Mouse (Mus musculus) limb, embryonic 14.5 days (tissue): ENCODE data around the gene Ssc5d. TPM values are rescaled to one million over a fixed set of nuclear protein-coding genes. Genes with fewer than 3 reads are reported as not detected.

ENCODE experiments used
- ATAC-seq: fragments of 200-750 bp; cut with Nextera tagmentation; 2 replicates; pipeline ENCODE4 v1.8.0; 2017; ENCODE audit warnings: low read depth, moderate number of reproducible peaks, moderate TSS enrichment; ENCODE audit not compliant: low FRiP score
- DNase-seq: peaks from one replicate; pipeline ENCODE4 v3.0.0-alpha.2; 2015; ENCODE audit warnings: low spot score
- H3K27ac ChIP-seq: fragments of 300-500 bp; sonication (generic); replicated peaks from 2 replicates; pipeline ENCODE4 v1.5.1; 2014; ENCODE audit warnings: low read depth, mild to moderate bottlenecking, low read length, moderate library complexity, mixed read lengths
- H3K27me3 ChIP-seq: fragments of 300-500 bp; sonication (generic); 2 replicates; pipeline ENCODE4 v1.6.1; 2014; ENCODE audit warnings: low read length, mixed read lengths; ENCODE audit not compliant: control insufficient read depth, insufficient read depth
- H3K36me3 ChIP-seq: fragments of 300-500 bp; sonication (generic); 2 replicates; pipeline ENCODE4 v1.6.1; 2014; ENCODE audit warnings: mild to moderate bottlenecking, low read length, moderate library complexity, mixed read lengths; ENCODE audit not compliant: control insufficient read depth, insufficient read depth
- H3K4me1 ChIP-seq: fragments of 300-500 bp; sonication (generic); 2 replicates; pipeline ENCODE4 v1.6.1; 2014; ENCODE audit warnings: antibody characterized with exemption, low read length, mixed read lengths; ENCODE audit not compliant: control insufficient read depth, insufficient read depth
- H3K4me2 ChIP-seq: fragments of 300-500 bp; sonication (generic); replicated peaks from 2 replicates; pipeline ENCODE4 v1.6.1; 2014; ENCODE audit warnings: low read depth, mild to moderate bottlenecking, low read length, moderate library complexity; ENCODE audit not compliant: severe bottlenecking
- H3K4me3 ChIP-seq: fragments of 300-500 bp; sonication (generic); replicated peaks from 2 replicates; pipeline ENCODE4 v1.5.1; 2014; ENCODE audit warnings: low read length
- H3K9ac ChIP-seq: fragments of 300-500 bp; sonication (generic); 2 replicates; pipeline ENCODE4 v1.6.1; 2014; ENCODE audit warnings: mild to moderate bottlenecking, low read depth, low read length, moderate library complexity; ENCODE audit not compliant: severe bottlenecking
- H3K9me3 ChIP-seq: fragments of 300-500 bp; sonication (generic); 2 replicates; pipeline ENCODE4 v1.6.1; 2016; ENCODE audit warnings: low read length; ENCODE audit not compliant: control insufficient read depth
- POLR2A ChIP-seq: fragments of 200-500 bp; IDR thresholded peaks from 2 replicates; pipeline ENCODE4 v1.8.0; 2012; ENCODE audit warnings: inconsistent platforms, mild to moderate bottlenecking, moderate library complexity, borderline replicate concordance; ENCODE audit not compliant: insufficient read depth, insufficient read length; ENCODE audit errors: extremely low read depth
- WGBS: fragments of 180-500 bp; shearing (Covaris S2); extraction: QIAGEN DNeasy Blood & Tissue Kit; methylation state at CpG from one replicate; pipeline ENCODE4 v1.1.7; 2014; 5-methylcytosine and 5-hydroxymethylcytosine counted together
- polyA plus RNA-seq, 2 experiments: library from polyadenylated mRNA; depleted of rRNA in 1 of 2; stranded (reverse) in 1 of 2; unstranded in 1 of 2; fragments of >200 nt; fragmentation: Nextera tagmentation in 1 of 2; extraction: Ambion mirVana in 1 of 2; gene quantifications; 2 replicates each; pipeline versions ENCODE4 v1.2.1 to v1.2.3; 2012 to 2014

Ssc5d gene
- polyA plus RNA-seq, 2 experiments: 13.6 to 38.1 TPM

- no peak overlapping the region for H3K27ac ChIP-seq
- H3K4me2 ChIP-seq: no peak overlapping the region
- ATAC-seq: no peak
- no peaks in the 10 kb centered on the region for H3K9me3 ChIP-seq
- no peak for DNase-seq
- TF ChIP-seq POLR2A: no peak
- H3K27me3 ChIP-seq: no peaks in the 10 kb centered on the region
- H3K4me3 ChIP-seq: no peak overlapping the region
- WGBS: 54% methylated on average over 4 of the region's 4 CpGs
- H3K4me1 ChIP-seq: no peaks in the 10 kb centered on the region
- H3K9ac ChIP-seq: no peak overlapping the region
- no peaks in the 10 kb centered on the region for H3K36me3 ChIP-seq
Measured at GRCm38 (mm10) chr7:4975455-4975854, 49.9 kb downstream of the Ssc5d start.

- no peaks in the 10 kb centered on the region for H3K27me3 ChIP-seq
- WGBS: 91% methylated on average over 7 of the region's 7 CpGs
- H3K36me3 ChIP-seq: no peaks in the 10 kb centered on the region
- H3K4me3 ChIP-seq: no peak overlapping the region
- no peak for TF ChIP-seq POLR2A
- ATAC-seq: no peak
- H3K9me3 ChIP-seq: no peaks in the 10 kb centered on the region
- DNase-seq: no peak
- no peak overlapping the region for H3K9ac ChIP-seq
- H3K27ac ChIP-seq: no peak overlapping the region
- no peak overlapping the region for H3K4me2 ChIP-seq
- H3K4me1 ChIP-seq: no peaks in the 10 kb centered on the region
Measured at GRCm38 (mm10) chr7:4976832-4977231, 51.2 kb downstream of the Ssc5d start.

- Histone ChIP-seq H3K4me2 (no peak overlapping the region), H3K9me3 (0 out of 2 replicates have a peak, but pooled peaks cover 3% of the 10 kb centered on the region), H3K27ac (no peak overlapping the region), H3K9ac (no peak overlapping the region), H3K27me3 (peaks cover under 1% of the 10 kb centered on the region; the same call in 1 of the 2 replicates), H3K36me3 (peaks cover 17% of the 10 kb centered on the region), H3K4me1 (no peaks in the 10 kb centered on the region), H3K4me3 (no peak overlapping the region)
- TF ChIP-seq POLR2A: no peak
- WGBS: 68% methylated on average over 2 of the region's 2 CpGs
- DNase-seq (no peak), ATAC-seq (no peak)
Measured at GRCm38 (mm10) chr7:4988250-4988649, 62.7 kb downstream of the Ssc5d start.

GRCm38 (mm10) chr7:4993347-4993998 is 67.9 kb downstream of the Ssc5d start:
- Histone ChIP-seq H3K4me3 (peak overlapping the region; percentile 7; the same call in 1 of the 2 replicates), H3K4me1 (peaks cover 17% of the 10 kb centered on the region), H3K4me2 (no peak overlapping the region; the same call in 1 of the 2 replicates), H3K27ac (no peak overlapping the region), H3K9ac (no peak overlapping the region), H3K27me3 (peaks cover 16% of the 10 kb centered on the region), H3K9me3 (0 out of 2 replicates have a peak, but pooled peaks cover 3% of the 10 kb centered on the region), H3K36me3 (peaks cover 24% of the 10 kb centered on the region)
- WGBS: 45% methylated on average over 36 of the region's 55 CpGs
- no peak for TF ChIP-seq POLR2A
- ATAC-seq: no peak
- no peak for DNase-seq

- H3K9ac ChIP-seq: no peak overlapping the region; the same call in 1 of the 2 replicates
- peaks cover 17% of the 10 kb centered on the region for H3K4me1 ChIP-seq
- H3K27me3 ChIP-seq: peaks cover 16% of the 10 kb centered on the region
- DNase-seq (no peak), ATAC-seq (no peak)
- no peak overlapping the region for H3K27ac ChIP-seq
- peak overlapping the region; percentile 81 for H3K4me2 ChIP-seq
- H3K4me3 ChIP-seq: peak overlapping the region; percentile 7; the same call in 1 of the 2 replicates
- WGBS: 52% methylated on average over 56 of the region's 59 CpGs
- 0 out of 2 replicates have a peak, but pooled peaks cover 3% of the 10 kb centered on the region for H3K9me3 ChIP-seq
- peaks cover 24% of the 10 kb centered on the region for H3K36me3 ChIP-seq
- TF ChIP-seq POLR2A: no peak
Measured at GRCm38 (mm10) chr7:4993999-4994788, 68.6 kb downstream of the Ssc5d start.

Other genes starting within 250 kb of the Ssc5d start
Only the 30 nearest of the 33 such genes appear.
- gene Tmem150b, start 200.5 kb upstream of the Ssc5d start, polyA plus RNA-seq (2012; rRNA removed): 0.17 and 0.24 TPM in 2 replicates
- gene Tmem150b, start 200.5 kb upstream of the Ssc5d start, polyA plus RNA-seq (2014; fragmentation: Nextera tagmentation; extraction: Ambion mirVana): 0.17 and 0.46 TPM in 2 replicates
- gene Kmt5c, start 185.7 kb upstream of the Ssc5d start, polyA plus RNA-seq (2012; rRNA removed): 161 and 223 TPM in 2 replicates
- 44.4 and 51.2 TPM in 2 replicates for gene Kmt5c, start 185.7 kb upstream of the Ssc5d start, polyA plus RNA-seq (2014; fragmentation: Nextera tagmentation; extraction: Ambion mirVana)
- 91.7 and 127 TPM in 2 replicates for gene Cox6b2, start 172.7 kb upstream of the Ssc5d start, polyA plus RNA-seq (2012; rRNA removed)
- gene Cox6b2, start 172.7 kb upstream of the Ssc5d start, polyA plus RNA-seq (2014; fragmentation: Nextera tagmentation; extraction: Ambion mirVana): 44.7 and 48.9 TPM in 2 replicates
- gene Fam71e2, start 154.5 kb upstream of the Ssc5d start, polyA plus RNA-seq (2012; rRNA removed): 0.03 TPM in 1 of 2 replicates, not detected in the other
- gene Fam71e2, start 154.5 kb upstream of the Ssc5d start, polyA plus RNA-seq (2014; fragmentation: Nextera tagmentation; extraction: Ambion mirVana): not detected in 2 replicates
- 0.33 and 0.63 TPM in 2 replicates for gene Il11, start 142.9 kb upstream of the Ssc5d start, polyA plus RNA-seq (2012; rRNA removed)
- gene Il11, start 142.9 kb upstream of the Ssc5d start, polyA plus RNA-seq (2014; fragmentation: Nextera tagmentation; extraction: Ambion mirVana): 0.22 TPM in 1 of 2 replicates, not detected in the other
- not detected in 2 replicates for gene Tmem190, start 142.8 kb upstream of the Ssc5d start, polyA plus RNA-seq (2012; rRNA removed)
- not detected in 2 replicates for gene Tmem190, start 142.8 kb upstream of the Ssc5d start, polyA plus RNA-seq (2014; fragmentation: Nextera tagmentation; extraction: Ambion mirVana)
- 10.1 and 15.2 TPM in 2 replicates for gene Tmem238, start 136.1 kb upstream of the Ssc5d start, polyA plus RNA-seq (2012; rRNA removed)
- gene Tmem238, start 136.1 kb upstream of the Ssc5d start, polyA plus RNA-seq (2014; fragmentation: Nextera tagmentation; extraction: Ambion mirVana): 8.1 and 9.6 TPM in 2 replicates
- 486 and 665 TPM in 2 replicates for gene Rpl28, start 132.9 kb upstream of the Ssc5d start, polyA plus RNA-seq (2012; rRNA removed)
- 253 and 275 TPM in 2 replicates for gene Rpl28, start 132.9 kb upstream of the Ssc5d start, polyA plus RNA-seq (2014; fragmentation: Nextera tagmentation; extraction: Ambion mirVana)
- 515 and 618 TPM in 2 replicates for gene Ube2s, start 113.2 kb upstream of the Ssc5d start, polyA plus RNA-seq (2012; rRNA removed)
- 366 and 368 TPM in 2 replicates for gene Ube2s, start 113.2 kb upstream of the Ssc5d start, polyA plus RNA-seq (2014; fragmentation: Nextera tagmentation; extraction: Ambion mirVana)
- gene Shisa7, start 81.1 kb upstream of the Ssc5d start, polyA plus RNA-seq (2012; rRNA removed): 4.2 and 5.1 TPM in 2 replicates
- gene Shisa7, start 81.1 kb upstream of the Ssc5d start, polyA plus RNA-seq (2014; fragmentation: Nextera tagmentation; extraction: Ambion mirVana): 0.43 and 0.54 TPM in 2 replicates
- 7.4 and 11.0 TPM in 2 replicates for gene Isoc2b, start 55.5 kb upstream of the Ssc5d start, polyA plus RNA-seq (2012; rRNA removed)
- 9.7 and 9.9 TPM in 2 replicates for gene Isoc2b, start 55.5 kb upstream of the Ssc5d start, polyA plus RNA-seq (2014; fragmentation: Nextera tagmentation; extraction: Ambion mirVana)
- gene Isoc2a, start 48.6 kb upstream of the Ssc5d start, polyA plus RNA-seq (2012; rRNA removed): 13.6 and 16.7 TPM in 2 replicates
- 1.1 and 1.3 TPM in 2 replicates for gene Isoc2a, start 48.6 kb upstream of the Ssc5d start, polyA plus RNA-seq (2014; fragmentation: Nextera tagmentation; extraction: Ambion mirVana)
- gene Gm36210, start 19.3 kb upstream of the Ssc5d start, polyA plus RNA-seq (2012; rRNA removed): 0.15 and 0.22 TPM in 2 replicates
- gene Gm36210, start 19.3 kb upstream of the Ssc5d start, polyA plus RNA-seq (2014; fragmentation: Nextera tagmentation; extraction: Ambion mirVana): not detected in 2 replicates
- gene Zfp628, start 10.6 kb upstream of the Ssc5d start, polyA plus RNA-seq (2012; rRNA removed): 13.4 and 22.3 TPM in 2 replicates
- 4.0 and 4.6 TPM in 2 replicates for gene Zfp628, start 10.6 kb upstream of the Ssc5d start, polyA plus RNA-seq (2014; fragmentation: Nextera tagmentation; extraction: Ambion mirVana)
- gene Nat14, start 3.8 kb upstream of the Ssc5d start, polyA plus RNA-seq (2012; rRNA removed): 7.6 and 10.0 TPM in 2 replicates
- 0.92 and 1.9 TPM in 2 replicates for gene Nat14, start 3.8 kb upstream of the Ssc5d start, polyA plus RNA-seq (2014; fragmentation: Nextera tagmentation; extraction: Ambion mirVana)
- 0.45 and 0.74 TPM in 2 replicates for gene Sbk2, start 38.6 kb downstream of the Ssc5d start, polyA plus RNA-seq (2012; rRNA removed)
- gene Sbk2, start 38.6 kb downstream of the Ssc5d start, polyA plus RNA-seq (2014; fragmentation: Nextera tagmentation; extraction: Ambion mirVana): 0.37 and 1.1 TPM in 2 replicates
- 0.15 and 0.28 TPM in 2 replicates for gene Sbk3, start 45.4 kb downstream of the Ssc5d start, polyA plus RNA-seq (2012; rRNA removed)
- gene Sbk3, start 45.4 kb downstream of the Ssc5d start, polyA plus RNA-seq (2014; fragmentation: Nextera tagmentation; extraction: Ambion mirVana): 0.06 and 0.12 TPM in 2 replicates
- 97.6 and 196 TPM in 2 replicates for gene Zfp579, start 70.4 kb downstream of the Ssc5d start, polyA plus RNA-seq (2012; rRNA removed)
- gene Zfp579, start 70.4 kb downstream of the Ssc5d start, polyA plus RNA-seq (2014; fragmentation: Nextera tagmentation; extraction: Ambion mirVana): 30.3 and 39.0 TPM in 2 replicates
- 17.0 and 20.9 TPM in 2 replicates for gene Zfp524, start 88.6 kb downstream of the Ssc5d start, polyA plus RNA-seq (2012; rRNA removed)
- 12.1 and 16.7 TPM in 2 replicates for gene Zfp524, start 88.6 kb downstream of the Ssc5d start, polyA plus RNA-seq (2014; fragmentation: Nextera tagmentation; extraction: Ambion mirVana)
- 42.4 and 50.8 TPM in 2 replicates for gene Fiz1, start 88.9 kb downstream of the Ssc5d start, polyA plus RNA-seq (2012; rRNA removed)
- gene Fiz1, start 88.9 kb downstream of the Ssc5d start, polyA plus RNA-seq (2014; fragmentation: Nextera tagmentation; extraction: Ambion mirVana): 37.5 and 42.0 TPM in 2 replicates
- gene Gm44973, start 89.7 kb downstream of the Ssc5d start, polyA plus RNA-seq (2012; rRNA removed): not detected in 2 replicates
- 0.57 and 1.9 TPM in 2 replicates for gene Gm44973, start 89.7 kb downstream of the Ssc5d start, polyA plus RNA-seq (2014; fragmentation: Nextera tagmentation; extraction: Ambion mirVana)
- 53.2 and 72.3 TPM in 2 replicates for gene Zfp865, start 94.6 kb downstream of the Ssc5d start, polyA plus RNA-seq (2012; rRNA removed)
- 6.6 and 7.8 TPM in 2 replicates for gene Zfp865, start 94.6 kb downstream of the Ssc5d start, polyA plus RNA-seq (2014; fragmentation: Nextera tagmentation; extraction: Ambion mirVana)
- gene Ccdc106, start 94.8 kb downstream of the Ssc5d start, polyA plus RNA-seq (2012; rRNA removed): 48.1 and 49.4 TPM in 2 replicates
- 36.7 and 37.3 TPM in 2 replicates for gene Ccdc106, start 94.8 kb downstream of the Ssc5d start, polyA plus RNA-seq (2014; fragmentation: Nextera tagmentation; extraction: Ambion mirVana)
- not detected in 2 replicates for gene 4632433K11Rik, start 108.3 kb downstream of the Ssc5d start, polyA plus RNA-seq (2012; rRNA removed)
- gene 4632433K11Rik, start 108.3 kb downstream of the Ssc5d start, polyA plus RNA-seq (2014; fragmentation: Nextera tagmentation; extraction: Ambion mirVana): not detected in 2 replicates
- gene Zfp784, start 112.7 kb downstream of the Ssc5d start, polyA plus RNA-seq (2012; rRNA removed): 6.5 and 6.8 TPM in 2 replicates
- 5.6 and 6.3 TPM in 2 replicates for gene Zfp784, start 112.7 kb downstream of the Ssc5d start, polyA plus RNA-seq (2014; fragmentation: Nextera tagmentation; extraction: Ambion mirVana)
- gene Zfp580, start 125.8 kb downstream of the Ssc5d start, polyA plus RNA-seq (2012; rRNA removed): 49.7 and 70.4 TPM in 2 replicates
- gene Zfp580, start 125.8 kb downstream of the Ssc5d start, polyA plus RNA-seq (2014; fragmentation: Nextera tagmentation; extraction: Ambion mirVana): 47.5 and 57.7 TPM in 2 replicates
- 431 and 479 TPM in 2 replicates for gene U2af2, start 136.4 kb downstream of the Ssc5d start, polyA plus RNA-seq (2012; rRNA removed)
- gene U2af2, start 136.4 kb downstream of the Ssc5d start, polyA plus RNA-seq (2014; fragmentation: Nextera tagmentation; extraction: Ambion mirVana): 123 and 128 TPM in 2 replicates
- 119 and 144 TPM in 2 replicates for gene Epn1, start 154.4 kb downstream of the Ssc5d start, polyA plus RNA-seq (2012; rRNA removed)
- 69.1 and 76.2 TPM in 2 replicates for gene Epn1, start 154.4 kb downstream of the Ssc5d start, polyA plus RNA-seq (2014; fragmentation: Nextera tagmentation; extraction: Ambion mirVana)
- not detected in 2 replicates for gene Rfpl4, start 191.2 kb downstream of the Ssc5d start, polyA plus RNA-seq (2012; rRNA removed)
- not detected in 2 replicates for gene Rfpl4, start 191.2 kb downstream of the Ssc5d start, polyA plus RNA-seq (2014; fragmentation: Nextera tagmentation; extraction: Ambion mirVana)
- 0.20 and 0.34 TPM in 2 replicates for gene Rasl2-9, start 200.2 kb downstream of the Ssc5d start, polyA plus RNA-seq (2012; rRNA removed)
- 0.43 and 0.55 TPM in 2 replicates for gene Rasl2-9, start 200.2 kb downstream of the Ssc5d start, polyA plus RNA-seq (2014; fragmentation: Nextera tagmentation; extraction: Ambion mirVana)